Comparison of ENCODE assay signal across 8 mouse cellular contexts in genomic region chr1:63110536-63111285, GRCm38 (mm10). TPM values are rescaled to one million over a fixed set of nuclear protein-coding genes. Genes with fewer than 3 reads are reported as not detected.
A peak's percentile ranks its signal among the peaks of the same experiment; 100 is the strongest.
DNase-seq lines count a peak whose midpoint lies in the region; ATAC-seq lines count a peak whose summit lies in the region.

No protein-coding gene starts in this region.

- H3K27me3 ChIP-seq in embryonic facial prominence, embryonic 11.5 days (ENCODE audit: control insufficient read depth, insufficient read depth, low read length) = no peaks in the 10 kb centered on the region
- H3K27me3 ChIP-seq in neural tube, embryonic 15.5 days (replicated peaks) = no peaks in the 10 kb centered on the region

- H3K9me3 ChIP-seq in embryonic facial prominence, embryonic 11.5 days (replicated peaks; ENCODE audit: control insufficient read depth, low read length) = no peaks in the 10 kb centered on the region
- H3K9me3 ChIP-seq in neural tube, embryonic 15.5 days (replicated peaks) = no peaks in the 10 kb centered on the region

- H3K4me1 ChIP-seq in embryonic facial prominence, embryonic 11.5 days (ENCODE audit: control insufficient read depth, insufficient read depth, low read length) = no peaks in the 10 kb centered on the region; the same call in 1 of the 2 replicates
- H3K4me1 ChIP-seq in neural tube, embryonic 15.5 days = peaks cover 25% of the 10 kb centered on the region

- no peaks in the 10 kb centered on the region for H3K36me3 ChIP-seq in embryonic facial prominence, embryonic 11.5 days (replicated peaks; ENCODE audit: control insufficient read depth, insufficient read depth, low read depth, low read length)
- no peaks in the 10 kb centered on the region for H3K36me3 ChIP-seq in neural tube, embryonic 15.5 days

- no peak overlapping the region for H3K27ac ChIP-seq in embryonic facial prominence, embryonic 11.5 days (replicated peaks; ENCODE audit: low read depth, low read length)
- H3K27ac ChIP-seq in neural tube, embryonic 15.5 days (replicated peaks) = 0 out of 2 replicates have a peak overlapping the region, but pooled peaks have one; percentile 35

- no peak overlapping the region for H3K9ac ChIP-seq in embryonic facial prominence, embryonic 11.5 days (replicated peaks; ENCODE audit: low read length)
- H3K9ac ChIP-seq in neural tube, embryonic 15.5 days (replicated peaks) = no peak overlapping the region

- H3K4me3 ChIP-seq in embryonic facial prominence, embryonic 11.5 days (ENCODE audit: low read depth, low read length) = no peak overlapping the region
- no peak overlapping the region for H3K4me3 ChIP-seq in neural tube, embryonic 15.5 days (replicated peaks)

- DNase-seq in CD4-positive, CD25-positive, alpha-beta regulatory T cell, adult 2 months (ENCODE audit: low read depth, low spot score) = peak; percentile 74
- peak; percentile 38 to 39 for DNase-seq in monocyte, adult 2 months (ENCODE audit: low read depth in 1 of 2, low spot score in 2 of 2)
- peak; percentile 63 for DNase-seq in embryonic facial prominence, embryonic 11.5 days (ENCODE audit: low spot score)
- DNase-seq in kidney, postnatal 4 days = peak; percentile 52 to 68
- no peak for DNase-seq in layer of hippocampus, adult 9-10 months (ENCODE audit: low spot score)

- no peak for ATAC-seq in CD4-positive, CD25-positive, alpha-beta regulatory T cell, adult 4 months
- ATAC-seq in monocyte, adult 5-6 weeks (replicated peaks; ENCODE audit: insufficient number of reproducible peaks, low FRiP score, low TSS enrichment, poor library complexity, severe bottlenecking) = no peak
- no peak for ATAC-seq in embryonic facial prominence, embryonic 11.5 days (replicated peaks; ENCODE audit: insufficient number of reproducible peaks, low FRiP score, low TSS enrichment, low read depth)
- ATAC-seq in neural tube, embryonic 15.5 days (ENCODE audit: low FRiP score) = no peak

- WGBS in embryonic facial prominence, embryonic 11.5 days = 41% methylated on average over 7 of the region's 7 CpGs
- WGBS in neural tube, embryonic 15.5 days = 43% methylated on average over 7 of the region's 7 CpGs

- H3K4me2 ChIP-seq in embryonic facial prominence, embryonic 11.5 days (ENCODE audit: low read depth, low read length) = no peak overlapping the region
- 0 out of 2 replicates have a peak overlapping the region, but pooled peaks have one; percentile 17 for H3K4me2 ChIP-seq in neural tube, embryonic 15.5 days

RNA-seq across cellular contexts. Expression of gene Ino80d, which starts 3.8 kb away (rescaled TPM):
- 10 to 100 TPM; 23.8 to 36.8 TPM for polyA plus RNA-seq in CD4-positive, CD25-positive, alpha-beta regulatory T cell, adult 4 months (2017; shearing (Covaris generic))
- 21.6 to 40.6 TPM (median 22.9 TPM) in 3 replicates for total RNA-seq in monocyte, adult 5-6 weeks (2017)
- polyA plus RNA-seq in embryonic facial prominence, embryonic 11.5 days (2014; fragmentation: Nextera tagmentation; extraction: Ambion mirVana) = 7.9 and 8.9 TPM in 2 replicates
- polyA plus RNA-seq in neural tube, embryonic 15.5 days (2015; fragmentation: Nextera tagmentation; extraction: Ambion mirVana) = 8.2 and 10.9 TPM in 2 replicates
